Comparison of ENCODE assay signal across 11 mouse cellular contexts in the genomic region with DNA sequence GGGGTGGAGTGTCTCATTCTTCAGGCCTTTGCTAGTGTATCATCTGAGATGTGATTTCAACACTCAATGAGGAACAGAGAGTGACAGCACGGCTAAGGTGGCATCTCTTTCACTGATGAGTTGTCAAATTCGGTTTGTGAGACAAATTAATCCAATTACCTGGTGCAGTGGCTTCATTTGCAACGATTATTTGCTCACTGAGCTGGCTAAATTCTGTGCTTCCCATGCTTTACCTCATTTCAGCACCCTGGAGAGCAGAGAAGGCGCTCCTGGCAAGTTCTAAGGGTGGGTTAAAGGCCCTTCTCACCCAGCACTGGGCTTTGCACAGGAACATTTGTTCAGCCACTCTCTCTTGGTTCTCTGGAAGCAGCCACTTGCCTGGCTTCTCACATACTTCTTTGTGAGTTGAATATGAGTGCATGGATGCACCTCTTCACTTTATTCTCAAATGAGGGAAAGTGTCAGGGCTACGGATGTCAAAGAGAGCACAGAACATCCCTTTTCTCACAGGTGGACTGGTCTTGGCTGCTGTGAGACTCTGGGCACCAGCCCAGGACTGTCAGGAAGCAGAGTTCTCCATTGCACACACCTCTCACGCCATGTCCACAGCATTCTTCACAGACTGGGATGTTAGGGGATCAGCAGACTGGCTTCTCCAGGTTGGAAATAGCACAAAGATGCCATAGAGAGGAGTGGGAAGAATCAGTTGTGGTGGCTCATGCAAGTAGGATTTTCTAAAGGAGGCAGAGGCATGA.
A peak's percentile ranks its signal among the peaks of the same experiment; 100 is the strongest.
DNase-seq lines count a peak whose midpoint lies in the region; ATAC-seq lines count a peak whose summit lies in the region.
"Had no signal": no experiment of that assay in that cellular context is flagged by ENCODE, and none has a peak within 500 bp of the region (broad histone marks: within the 10 kb centered on the region; RNA-seq: fewer than 3 reads in every experiment).

No protein-coding gene starts in this region.

- H3K36me3 ChIP-seq in hindbrain, embryonic 14.5 days (replicated peaks; ENCODE audit: control insufficient read depth, insufficient read depth): no peaks in the 10 kb centered on the region
- no peaks in the 10 kb centered on the region for H3K36me3 ChIP-seq in hindbrain, embryonic 12.5 days
- no peaks in the 10 kb centered on the region for H3K36me3 ChIP-seq in intestine, embryonic 16.5 days (ENCODE audit: control insufficient read depth, insufficient read depth, low read length)

- H3K4me1 ChIP-seq in hindbrain, embryonic 14.5 days (replicated peaks; ENCODE audit: control insufficient read depth, insufficient read depth, low read length): no peaks in the 10 kb centered on the region
- H3K4me1 ChIP-seq in hindbrain, embryonic 12.5 days: no peaks in the 10 kb centered on the region
- H3K4me1 ChIP-seq in intestine, embryonic 16.5 days (ENCODE audit: control insufficient read depth, insufficient read depth, low read length): no peaks in the 10 kb centered on the region

- H3K9ac ChIP-seq in hindbrain, embryonic 14.5 days: no peak overlapping the region
- no peak overlapping the region for H3K9ac ChIP-seq in hindbrain, embryonic 12.5 days
- H3K9ac ChIP-seq in intestine, embryonic 16.5 days (ENCODE audit: low read depth, low read length): no peak overlapping the region

- no peak for ATAC-seq in hindbrain, embryonic 14.5 days (ENCODE audit: low FRiP score)
- ATAC-seq in hindbrain, embryonic 12.5 days (ENCODE audit: low FRiP score): no peak
- ATAC-seq in intestine, embryonic 16.5 days: no peak

- no peak overlapping the region for H3K4me3 ChIP-seq in hindbrain, embryonic 14.5 days (replicated peaks; ENCODE audit: low read length)
- no peak overlapping the region for H3K4me3 ChIP-seq in hindbrain, embryonic 12.5 days
- H3K4me3 ChIP-seq in intestine, embryonic 16.5 days (ENCODE audit: low read length): no peak overlapping the region

- 47% methylated on average over 6 of the region's 6 CpGs for WGBS in hindbrain, embryonic 14.5 days
- 44% methylated on average over 6 of the region's 6 CpGs for WGBS in hindbrain, embryonic 12.5 days
- 40% methylated on average over 6 of the region's 6 CpGs for WGBS in intestine, embryonic 16.5 days

- H3K27ac ChIP-seq in hindbrain, embryonic 14.5 days: no peak overlapping the region
- H3K27ac ChIP-seq in hindbrain, embryonic 12.5 days: no peak overlapping the region
- H3K27ac ChIP-seq in intestine, embryonic 16.5 days (ENCODE audit: low read length): no peak overlapping the region

- H3K27me3 ChIP-seq in hindbrain, embryonic 14.5 days (ENCODE audit: control insufficient read depth, insufficient read depth, low read length): no peaks in the 10 kb centered on the region
- H3K27me3 ChIP-seq in hindbrain, embryonic 12.5 days: no peaks in the 10 kb centered on the region
- H3K27me3 ChIP-seq in intestine, embryonic 16.5 days (replicated peaks; ENCODE audit: control insufficient read depth, insufficient read depth, low read length): no peaks in the 10 kb centered on the region

- no peaks in the 10 kb centered on the region for H3K9me3 ChIP-seq in hindbrain, embryonic 14.5 days (ENCODE audit: control insufficient read depth, low read length)
- H3K9me3 ChIP-seq in hindbrain, embryonic 12.5 days (replicated peaks): no peaks in the 10 kb centered on the region
- no peaks in the 10 kb centered on the region for H3K9me3 ChIP-seq in intestine, embryonic 16.5 days (ENCODE audit: control insufficient read depth, low read length)

- H3K4me2 ChIP-seq in hindbrain, embryonic 14.5 days (replicated peaks): no peak overlapping the region
- no peak overlapping the region for H3K4me2 ChIP-seq in hindbrain, embryonic 12.5 days (replicated peaks)
- H3K4me2 ChIP-seq in intestine, embryonic 16.5 days (ENCODE audit: low read depth, low read length): no peak overlapping the region
- H3K4me2 ChIP-seq: midbrain, embryonic 11.5 days had no signal

- peak; percentile 57 for DNase-seq in hindbrain, embryonic 14.5 days (ENCODE audit: low spot score)
- peak; percentile 12 for DNase-seq in ovary, postnatal 14 days (ENCODE audit: low spot score)
- DNase-seq in ovary, postnatal 10 days (ENCODE audit: low spot score): no peak
- peak; percentile 48 for DNase-seq in embryo, embryonic 9.5 days (ENCODE audit: extremely low spot score)
- peak; percentile 26 for DNase-seq in yolk sac, embryonic 10.5 days (ENCODE audit: low spot score)
- DNase-seq in spleen, postnatal 4 days (ENCODE audit: low spot score in 2 of 2): no peak
- DNase-seq: right cerebral cortex, postnatal 25 days; thymus, postnatal 36 days had no signal

Comparison
In these comparisons a context has a peak if more than half of its experiments do, and no peak if none do; other contexts are left out.
1. DNase-seq: peak in hindbrain, embryonic 14.5 days (single experiment), ovary, postnatal 14 days (single experiment), embryo, embryonic 9.5 days (single experiment) and yolk sac, embryonic 10.5 days (single experiment); none in ovary, postnatal 10 days (single experiment) and spleen, postnatal 4 days (0 of 2).